Mouse (Mus musculus) thymus, adult 2 months (tissue): Measurements from ENCODE around the gene Ppp6c. TPM values are rescaled to one million over a fixed set of nuclear protein-coding genes. Genes with fewer than 3 reads are reported as not detected.
"Not testable (repeated sequence)": the region's sequence is repeated elsewhere in the genome, so short reads cannot be mapped to it uniquely, and the experiment has no call there.

ENCODE experiments used
- DNase-seq: peaks from one replicate; pipeline ENCODE4 v3.0.0; 2021
- H3K27ac ChIP-seq: fragments of 200-500 bp; 2 replicates; pipeline ENCODE4 v1.5.1; 2012; ENCODE audit warnings: low read length, control low read depth; ENCODE audit not compliant: control insufficient read depth, insufficient read depth
- H3K27me3 ChIP-seq: fragments of 200-500 bp; 2 replicates; pipeline ENCODE4 v1.6.1; 2012; ENCODE audit warnings: mild to moderate bottlenecking, low read length, moderate library complexity, mixed read lengths; ENCODE audit not compliant: control insufficient read depth, insufficient read depth
- H3K36me3 ChIP-seq: fragments of 200-500 bp; 2 replicates; pipeline ENCODE4 v1.6.1; 2012; ENCODE audit warnings: mild to moderate bottlenecking, low read length, moderate library complexity; ENCODE audit not compliant: control insufficient read depth, insufficient read depth
- H3K4me1 ChIP-seq: fragments of 200-500 bp; replicated peaks from 2 replicates; pipeline ENCODE4 v1.6.1; 2012; ENCODE audit warnings: low read length; ENCODE audit not compliant: control insufficient read depth, insufficient read depth
- H3K4me3 ChIP-seq: fragments of 200-500 bp; 2 replicates; pipeline ENCODE4 v1.5.1; 2012; ENCODE audit warnings: mild to moderate bottlenecking, low read length, control low read depth, moderate library complexity; ENCODE audit not compliant: control insufficient read depth, insufficient read depth
- CTCF ChIP-seq: fragments of 200-500 bp; IDR thresholded peaks from 2 replicates; pipeline ENCODE4 v1.5.1; 2012; ENCODE audit warnings: mild to moderate bottlenecking, control low read depth, low read length, moderate library complexity, borderline replicate concordance; ENCODE audit not compliant: control insufficient read depth, poor library complexity, insufficient read depth; ENCODE audit errors: extremely low read depth
- POLR2A ChIP-seq: fragments of 200-500 bp; IDR thresholded peaks from 2 replicates; pipeline ENCODE4 v1.6.1; 2012; ENCODE audit warnings: mild to moderate bottlenecking, low read length, control low read depth, moderate library complexity; ENCODE audit not compliant: control insufficient read depth, poor library complexity, insufficient read depth; ENCODE audit errors: extremely low read depth
- WGBS: fragments of 180-500 bp; shearing (Covaris S2); methylation state at CpG from one replicate; pipeline ENCODE4 v1.1.7; 2018; 5-methylcytosine and 5-hydroxymethylcytosine counted together
- polyA plus RNA-seq: library from polyadenylated mRNA; depleted of rRNA; stranded (reverse); fragments of >200 nt; gene quantifications from 2 replicates; pipeline ENCODE4 v1.2.3, GENCODE M21; 2012; rRNA removed

The Ppp6c gene
- 32.9 and 33.0 TPM in 2 replicates for polyA plus RNA-seq

- H3K4me1 ChIP-seq, result no peaks in the 10 kb centered on the region
- peak within 1 kb of the TSS; percentile 99 for H3K4me3 ChIP-seq
- WGBS, result under 1% methylated on average over 52 of the region's 56 CpGs
- no peaks in the 10 kb centered on the region for H3K36me3 ChIP-seq
- H3K27me3 ChIP-seq, result no peaks in the 10 kb centered on the region
- DNase-seq, result peak; percentile 92
- TF ChIP-seq CTCF (no peak), POLR2A (peak; percentile 88)
- peak within 1 kb of the TSS; percentile 71 for H3K27ac ChIP-seq
Measured at GRCm38 (mm10) chr2:39226019-39226640, at the start of gene Ppp6c. TSS of gene Ppp6c (minus strand) at chr2:39226451.

- WGBS, result 53% methylated on average over 3 of the region's 3 CpGs
- peak; percentile 19 for DNase-seq
- no peaks in the 10 kb centered on the region for H3K27me3 ChIP-seq
- H3K36me3 ChIP-seq, result no peaks in the 10 kb centered on the region
- H3K4me1 ChIP-seq, result no peaks in the 10 kb centered on the region
- H3K27ac ChIP-seq, result no peak overlapping the region
- TF ChIP-seq POLR2A, result no peak
- TF ChIP-seq CTCF, result no peak
- no peak overlapping the region for H3K4me3 ChIP-seq
Measured at GRCm38 (mm10) chr2:39268357-39268756, 42.1 kb upstream of the Ppp6c start.

- WGBS, result 97% methylated on average over 11 of the region's 11 CpGs
- not testable (repeated sequence) for H3K4me1 ChIP-seq, H3K4me3 ChIP-seq, H3K36me3 ChIP-seq, H3K27me3 ChIP-seq, DNase-seq, H3K27ac ChIP-seq
Measured at GRCm38 (mm10) chr2:39252275-39252674, 26.0 kb upstream of the Ppp6c start.

- not testable (repeated sequence) for H3K27ac ChIP-seq, H3K36me3 ChIP-seq, H3K27me3 ChIP-seq, H3K4me3 ChIP-seq, DNase-seq, H3K4me1 ChIP-seq
- 88% methylated on average over 7 of the region's 11 CpGs for WGBS
Measured at GRCm38 (mm10) chr2:39246862-39247261, 20.6 kb upstream of the Ppp6c start.

GRCm38 (mm10) chr2:39226731-39227130 lies 480 bp upstream of the Ppp6c start:
- DNase-seq, result no peak
- TF ChIP-seq POLR2A (no peak), CTCF (no peak)
- no peaks in the 10 kb centered on the region for H3K4me1 ChIP-seq
- 70% methylated on average over 3 of the region's 3 CpGs for WGBS
- H3K27ac ChIP-seq, result no peak overlapping the region
- no peak overlapping the region for H3K4me3 ChIP-seq
- H3K27me3 ChIP-seq, result no peaks in the 10 kb centered on the region
- H3K36me3 ChIP-seq, result no peaks in the 10 kb centered on the region

GRCm38 (mm10) chr2:39225331-39226018 lies 776 bp downstream of the Ppp6c start:
- H3K4me3 ChIP-seq, result peak overlapping the region; percentile 99
- 3% methylated on average over 32 of the region's 36 CpGs for WGBS
- not testable (repeated sequence) for H3K4me1 ChIP-seq, DNase-seq, H3K27me3 ChIP-seq, H3K36me3 ChIP-seq
- H3K27ac ChIP-seq, result peak overlapping the region; percentile 71; the same call in 1 of the 2 replicates

GRCm38 (mm10) chr2:39224621-39225020 lies 1.6 kb downstream of the Ppp6c start:
- TF ChIP-seq POLR2A (no peak), CTCF (no peak)
- no peak for DNase-seq
- no peaks in the 10 kb centered on the region for H3K4me1 ChIP-seq
- no peak overlapping the region for H3K4me3 ChIP-seq
- no peaks in the 10 kb centered on the region for H3K27me3 ChIP-seq
- H3K36me3 ChIP-seq, result no peaks in the 10 kb centered on the region
- H3K27ac ChIP-seq, result no peak overlapping the region
